Mouse (Mus musculus): Measurements from ENCODE around the gene Taf9. TPM values are rescaled to one million over a fixed set of nuclear protein-coding genes. Genes with fewer than 3 reads are reported as not detected.

Gene Taf9
- total RNA-seq, 2 experiments from 2014 or later = 24.1 to 32.1 TPM

DNA sequence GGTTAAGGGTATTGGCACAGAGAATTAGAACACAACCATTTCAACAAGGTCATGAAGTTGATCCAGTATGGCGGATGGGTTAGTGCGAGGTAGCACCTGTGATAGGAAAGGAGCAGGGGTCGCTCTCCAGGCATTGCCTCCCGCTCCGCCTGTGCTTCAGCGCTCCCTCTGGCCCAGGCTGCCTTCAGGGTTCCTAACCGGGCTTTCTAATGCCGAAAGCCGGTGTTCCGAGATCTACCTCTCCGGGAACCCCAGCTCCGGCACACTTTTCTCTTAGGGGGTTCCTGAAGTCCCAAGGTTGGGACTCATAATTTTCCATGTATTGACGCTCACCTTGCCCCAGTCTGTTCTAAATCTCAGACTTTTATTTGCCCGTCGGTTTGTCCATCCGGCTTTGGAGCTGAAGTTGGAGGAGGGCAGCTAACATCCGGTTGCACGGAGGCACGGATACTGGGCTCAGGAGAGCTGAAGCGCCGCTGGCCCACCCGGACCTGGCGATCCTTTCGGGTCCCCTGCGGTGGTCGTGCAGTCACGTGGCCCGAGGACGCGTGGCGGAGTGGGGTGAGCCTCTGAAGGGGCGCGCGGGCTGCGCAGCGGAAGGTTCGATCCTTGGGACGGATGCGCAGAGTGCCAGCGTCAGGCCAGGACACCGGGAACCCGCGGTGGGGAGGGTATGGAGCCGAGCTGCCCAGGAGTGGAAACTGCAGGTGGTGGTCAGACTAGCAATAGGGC lies 18.1 kb downstream of the Taf9 start, which contains the start of gene Ccdc125:
TSS of gene Ccdc125 (plus strand) at position 427 of the 732 bp plus-strand sequence.
- DNase-seq (ENCODE audit: low spot score in 2 of 2) = peak; percentile 8 to 15

GRCm38 (mm10) chr13:100670181-100670741 lies 18.9 kb downstream of the Taf9 start:
- no peak for DNase-seq (ENCODE audit: low spot score in 2 of 2)

DNA sequence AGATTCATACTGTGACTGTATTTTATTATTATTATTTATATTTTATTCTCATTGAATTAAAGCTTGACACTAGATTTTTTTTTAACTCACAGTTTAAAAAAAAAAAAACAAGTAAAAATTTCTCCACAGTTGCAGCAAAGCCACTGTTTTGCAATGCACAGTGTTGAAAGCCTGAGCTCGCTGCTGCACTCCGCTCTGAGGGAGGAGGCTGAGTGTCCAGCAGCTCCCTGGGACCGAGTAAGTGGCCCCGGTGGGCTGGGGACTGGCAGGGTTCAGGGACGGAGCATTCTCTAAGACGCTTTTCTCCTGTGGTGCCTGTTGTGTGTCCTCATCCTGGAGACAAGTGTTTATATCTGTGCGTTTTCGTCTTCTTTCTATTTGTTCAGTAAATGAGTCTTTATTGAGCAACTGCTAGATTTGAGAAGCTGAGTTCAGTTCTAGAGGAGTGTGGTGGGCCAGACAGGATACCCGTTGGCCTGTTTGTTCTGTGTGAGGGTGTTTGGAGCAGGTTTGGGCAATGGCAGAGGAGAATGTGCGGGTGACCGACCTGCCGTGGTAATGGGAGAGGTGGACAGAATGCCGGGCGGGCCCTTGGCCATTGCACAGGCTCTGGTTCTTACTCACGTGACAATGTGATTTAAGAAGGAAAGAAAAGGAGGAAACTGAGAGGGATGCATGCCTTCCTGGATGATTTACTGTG lies 24.7 kb downstream of the Taf9 start:
- DNase-seq (ENCODE audit: low spot score in 2 of 2) = no peak

GRCm38 (mm10) chr13:100681615-100682014 lies 30.2 kb downstream of the Taf9 start:
- DNase-seq (ENCODE audit: low spot score in 2 of 2) = no peak

DNA sequence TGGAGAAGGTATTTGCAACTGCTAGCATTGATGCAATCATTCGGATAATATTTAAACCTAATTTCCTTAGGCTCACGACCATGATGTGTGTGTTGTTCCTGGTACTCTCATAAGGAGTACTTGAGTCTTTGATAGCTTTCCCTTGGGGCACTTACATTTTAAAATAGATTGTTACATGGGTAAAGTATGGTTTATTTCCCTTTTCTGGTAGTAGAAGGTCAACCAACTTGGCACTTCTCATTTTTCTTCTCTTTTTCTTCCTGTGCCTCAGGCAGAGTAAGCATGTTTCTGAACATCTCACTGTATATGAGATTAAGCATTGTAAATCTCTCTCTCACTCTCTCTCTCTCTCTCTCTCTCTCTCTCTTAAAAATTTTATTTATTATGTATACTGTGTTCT lies 31.5 kb downstream of the Taf9 start:
- no peak for DNase-seq (ENCODE audit: low spot score in 2 of 2)

DNA sequence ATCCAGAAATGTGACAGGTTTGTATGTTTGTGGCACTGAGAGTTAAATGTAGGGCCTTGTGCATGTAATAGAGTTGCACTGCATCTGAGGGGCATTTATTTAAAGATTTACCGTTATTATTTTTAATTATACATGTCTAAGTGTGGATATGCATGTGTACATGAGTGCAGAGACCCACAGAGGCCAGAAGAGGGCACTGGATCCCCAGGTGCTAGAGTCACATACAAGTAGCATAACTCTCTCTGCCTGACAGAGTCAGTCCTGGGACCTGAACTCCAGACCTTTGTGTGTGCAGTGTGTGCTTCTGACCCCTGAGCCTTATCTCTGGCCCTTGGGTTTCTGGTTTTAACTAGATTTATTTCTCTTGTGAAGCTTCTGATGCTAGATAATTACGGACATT lies 33.0 kb downstream of the Taf9 start:
- DNase-seq (ENCODE audit: low spot score in 2 of 2) = no peak

DNA sequence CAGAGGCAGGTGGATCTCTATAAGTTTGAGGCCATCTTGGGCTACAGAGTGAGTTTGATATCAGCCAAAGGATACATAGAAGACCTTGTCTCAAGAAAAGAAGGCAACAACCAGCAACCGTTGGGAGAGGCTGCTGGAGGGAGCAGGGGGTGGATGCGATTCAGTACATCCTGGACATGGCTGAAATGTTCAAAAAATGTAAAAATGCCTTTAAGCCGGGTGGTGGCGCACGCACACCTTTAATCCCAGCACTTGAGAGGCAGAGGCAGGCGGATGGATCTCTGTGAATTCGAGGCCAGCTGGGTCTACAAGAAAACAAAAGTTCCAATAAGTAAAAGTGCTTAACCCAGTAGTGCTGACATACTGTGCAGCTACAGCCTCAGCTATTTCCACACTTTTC lies 36.1 kb downstream of the Taf9 start:
- no peak for DNase-seq (ENCODE audit: low spot score in 2 of 2)

DNA sequence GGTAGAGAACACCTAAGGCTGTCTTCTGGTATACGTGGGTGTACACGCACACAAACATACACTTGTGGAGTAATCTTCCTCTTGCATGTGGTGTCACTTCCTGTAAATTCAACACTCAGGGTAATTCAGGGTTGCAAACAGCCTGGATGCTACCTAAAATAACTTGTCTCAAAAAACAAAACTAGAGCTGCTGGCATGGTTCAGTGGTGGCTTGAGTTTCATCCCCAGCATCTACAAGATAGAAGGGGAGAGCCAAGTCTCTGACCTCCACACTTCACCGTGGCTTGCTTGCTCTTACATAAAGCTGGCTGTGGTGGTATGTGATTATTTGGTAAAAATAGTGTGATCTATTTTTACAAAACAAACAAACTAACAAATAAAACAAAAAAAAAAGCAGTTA lies 46.2 kb downstream of the Taf9 start:
- DNase-seq (ENCODE audit: low spot score in 2 of 2) = no peak

DNA sequence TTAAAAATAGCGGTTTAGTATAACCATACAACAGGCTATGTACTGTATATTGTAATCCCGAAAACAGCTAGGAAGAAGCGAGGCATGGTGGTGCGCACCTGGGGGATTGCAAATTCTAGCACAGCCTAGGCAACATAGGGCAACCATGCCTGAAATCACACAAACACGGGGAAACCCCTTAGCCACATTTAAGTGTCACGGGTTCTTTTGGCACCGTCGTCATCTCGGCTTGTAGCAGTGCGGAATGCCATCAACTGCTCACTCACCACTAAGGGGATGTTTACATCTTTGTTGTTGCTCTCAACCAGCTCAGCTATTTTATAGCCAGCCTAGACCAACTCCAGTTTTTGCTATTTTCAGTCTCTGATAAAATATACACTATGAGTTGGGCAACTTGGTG lies 47.5 kb downstream of the Taf9 start:
- DNase-seq (ENCODE audit: low spot score in 2 of 2) = no peak

- DNase-seq (ENCODE audit: low spot score in 2 of 2) = no peak
Observed at GRCm38 (mm10) chr13:100703468-100703867, 52.1 kb downstream of the Taf9 start.

Other genes starting within 250 kb of the Taf9 start
- gene Naip1, start 198.7 kb upstream of the Taf9 start, total RNA-seq (2021) = under 1 TPM; 0.18 to 0.27 TPM
- gene Gtf2h2, start 159.0 kb upstream of the Taf9 start, total RNA-seq (2021) = 10 to 100 TPM; 40.2 to 49.9 TPM
- gene Ocln, start 98.9 kb upstream of the Taf9 start, total RNA-seq (2021) = 10 to 100 TPM; 14.7 to 15.8 TPM
- 1 to 10 TPM; 1.9 to 2.8 TPM for gene Marveld2, start 34.6 kb upstream of the Taf9 start, total RNA-seq (2021)
- gene Ak6, start 600 bp upstream of the Taf9 start, total RNA-seq (2021) = 100 to 1,000 TPM in 1 of 2 experiments, 10 to 100 TPM in 1; 93.8 to 114 TPM
- gene Rad17, start 528 bp upstream of the Taf9 start, total RNA-seq (2021) = 10 to 100 TPM; 13.6 to 13.9 TPM
- 1 to 10 TPM in 1 of 2 experiments, under 1 TPM in 1; 0.54 to 1.2 TPM for gene Ccdc125, start 18.1 kb downstream of the Taf9 start, total RNA-seq (2021)
- gene Cdk7, start 79.4 kb downstream of the Taf9 start, total RNA-seq (2021) = 10 to 100 TPM; 33.7 to 34.7 TPM
- gene Mrps36, start 93.1 kb downstream of the Taf9 start, total RNA-seq (2021) = 10 to 100 TPM; 59.0 to 60.2 TPM
- gene Cenph, start 124.3 kb downstream of the Taf9 start, total RNA-seq (2021) = 1 to 10 TPM; 2.4 TPM
- gene Ccnb1, start 135.0 kb downstream of the Taf9 start, total RNA-seq (2021) = 1 to 10 TPM; 5.2 to 7.0 TPM
- gene Slc30a5, start 181.8 kb downstream of the Taf9 start, total RNA-seq (2021) = 10 to 100 TPM; 32.7 to 38.1 TPM